Mouse (Mus musculus): ENCODE results near the gene Ttc8. TPM values are rescaled to one million over a fixed set of nuclear protein-coding genes. Genes with fewer than 3 reads are reported as not detected.

Ttc8 gene
- total and polyA plus RNA-seq, 3 experiments: 4.5 to 6.8 (median 4.9) TPM

GRCm38 (mm10) chr12:98905466-98905865 lies 14.9 kb upstream of the Ttc8 start:
- Histone ChIP-seq H3K36me3 (replicated peaks in 1 of 2; ENCODE audit: control insufficient read depth in 1 of 2, insufficient read depth in 1 of 2, low read length in 1 of 2) (no peaks in the 10 kb centered on the region), H3K4me2 (ENCODE audit: insufficient read depth, low read depth, poor library complexity, severe bottlenecking) (no peak overlapping the region), H3K4me1 (ENCODE audit: control insufficient read depth in 1 of 2, insufficient read depth in 2 of 2) (no peaks in the 10 kb centered on the region), H3K27me3 (replicated peaks) (peaks cover under 1% of the 10 kb centered on the region), H3K79me2 (replicated peaks; ENCODE audit: control insufficient read depth, extremely low read depth, insufficient read depth, poor library complexity, severe bottlenecking) (no peaks in the 10 kb centered on the region), H3K9me3 (replicated peaks; ENCODE audit: low read length) (no peaks in the 10 kb centered on the region), H3K4me3 (replicated peaks in 1 of 3; ENCODE audit: low read depth in 2 of 3, low read length in 2 of 3, poor library complexity in 1 of 3) (no peak overlapping the region), H3K9ac (ENCODE audit: insufficient read depth, low read depth) (no peak overlapping the region), H3K27ac (ENCODE audit: insufficient read depth, low read depth) (no peak overlapping the region)
- DNase-seq (ENCODE audit: extremely low read depth): no peak
- in situ Hi-C loops (cut with MboI; ENCODE audit: low pct_ligation_motif_present, low pct_unique_long_range_greater_than_20kb, low sequenced_read_pairs) (no loop called here), dilution Hi-C loops (cut with MboI; ENCODE audit: extremely low pct_ligation_motif_present, extremely low pct_unique_long_range_greater_than_20kb, low sequenced_read_pairs) (no loop called here)
- no peak for TF ChIP-seq PAX5 (IDR thresholded peaks at IDR 0.05; ENCODE audit: low read length)
- no peak for TF ChIP-seq ZNF384 (IDR thresholded peaks at IDR 0.05; ENCODE audit: low read depth, low read length)
- TF ChIP-seq ZC3H11A (IDR thresholded peaks at IDR 0.05; ENCODE audit: low read depth, low read length): no peak
- no peak for TF ChIP-seq RCOR1 (conservative IDR thresholded peaks at IDR 0.05; ENCODE audit: low read depth, low read length)
- TF ChIP-seq CHD2 (IDR thresholded peaks at IDR 0.05; ENCODE audit: low read length): no peak
- no peak for TF ChIP-seq SMC3 (IDR thresholded peaks at IDR 0.05; ENCODE audit: low read depth, low read length)
- no peak for TF ChIP-seq MAX (IDR thresholded peaks at IDR 0.05; ENCODE audit: low read length)
- no peak for TF ChIP-seq CTCF (conservative IDR thresholded peaks at IDR 0.05 in 1 of 2, IDR thresholded peaks at IDR 0.05 in 1 of 2; ENCODE audit: low read depth in 2 of 2, low read length in 2 of 2)
- TF ChIP-seq IRF4 (IDR thresholded peaks at IDR 0.05; ENCODE audit: low read depth, low read length): no peak
- TF ChIP-seq USF2 (conservative IDR thresholded peaks at IDR 0.05; ENCODE audit: low read depth, low read length): no peak
- no peak for TF ChIP-seq TCF12 (IDR thresholded peaks at IDR 0.05; ENCODE audit: low read depth, low read length)
- TF ChIP-seq CHD1 (IDR thresholded peaks at IDR 0.05; ENCODE audit: low read depth, low read length): no peak
- TF ChIP-seq EP300 (IDR thresholded peaks at IDR 0.05; ENCODE audit: low read length): no peak
- TF ChIP-seq NELFE (IDR thresholded peaks at IDR 0.05; ENCODE audit: low read depth, low read length): no peak
- TF ChIP-seq POLR2A (IDR thresholded peaks at IDR 0.05; ENCODE audit: low read depth, low read length): no peak

DNA sequence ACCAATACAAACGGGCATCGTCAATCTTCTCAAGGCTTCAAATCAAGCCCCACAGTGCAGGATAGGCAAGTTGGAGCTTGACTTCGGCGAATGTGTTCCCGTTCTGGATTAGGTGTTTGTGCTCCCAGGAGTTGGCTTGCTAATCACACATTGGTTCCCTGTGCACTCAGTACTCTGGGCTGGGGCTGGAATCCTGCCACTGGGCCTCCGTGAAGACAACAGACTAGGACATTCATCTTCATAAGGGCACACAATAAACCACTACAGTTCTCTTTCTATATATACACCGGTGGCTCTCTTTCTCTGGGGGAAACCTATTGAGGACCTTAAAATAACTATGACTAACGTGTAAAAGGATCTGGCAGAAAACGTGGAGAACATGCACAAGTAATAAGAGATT lies 10.3 kb upstream of the Ttc8 start:
- H3K27me3 ChIP-seq (replicated peaks): no peaks in the 10 kb centered on the region
- no peak overlapping the region for H3K9ac ChIP-seq (ENCODE audit: insufficient read depth, low read depth)
- H3K27ac ChIP-seq (ENCODE audit: insufficient read depth, low read depth): no peak overlapping the region
- dilution Hi-C loops (cut with MboI; ENCODE audit: extremely low pct_ligation_motif_present, extremely low pct_unique_long_range_greater_than_20kb, low sequenced_read_pairs): no loop called here
- H3K9me3 ChIP-seq (replicated peaks; ENCODE audit: low read length): no peaks in the 10 kb centered on the region
- no peaks in the 10 kb centered on the region for H3K36me3 ChIP-seq (replicated peaks in 1 of 2; ENCODE audit: control insufficient read depth in 1 of 2, insufficient read depth in 1 of 2, low read length in 1 of 2)
- H3K4me2 ChIP-seq (ENCODE audit: insufficient read depth, low read depth, poor library complexity, severe bottlenecking): no peak overlapping the region
- H3K4me3 ChIP-seq (replicated peaks in 1 of 3; ENCODE audit: low read depth in 2 of 3, low read length in 2 of 3, poor library complexity in 1 of 3): no peak overlapping the region
- no peaks in the 10 kb centered on the region for H3K4me1 ChIP-seq (ENCODE audit: control insufficient read depth in 1 of 2, insufficient read depth in 2 of 2)
- TF ChIP-seq CHD1 (IDR thresholded peaks at IDR 0.05; ENCODE audit: low read depth, low read length) (no peak), HCFC1 (IDR thresholded peaks at IDR 0.05; ENCODE audit: low read depth, low read length) (no peak), PAX5 (IDR thresholded peaks at IDR 0.05; ENCODE audit: low read length) (no peak)
- in situ Hi-C loops (cut with MboI; ENCODE audit: low pct_ligation_motif_present, low pct_unique_long_range_greater_than_20kb, low sequenced_read_pairs): no loop called here
- no peaks in the 10 kb centered on the region for H3K79me2 ChIP-seq (replicated peaks; ENCODE audit: control insufficient read depth, extremely low read depth, insufficient read depth, poor library complexity, severe bottlenecking)
- DNase-seq (ENCODE audit: extremely low read depth): no peak

GRCm38 (mm10) chr12:98931174-98931573 lies 10.8 kb downstream of the Ttc8 start:
- H3K9me3 ChIP-seq (replicated peaks; ENCODE audit: low read length): peaks cover 4% of the 10 kb centered on the region
- H3K4me1 ChIP-seq (ENCODE audit: control insufficient read depth in 1 of 2, insufficient read depth in 2 of 2): peaks cover 0 to 10% of the 10 kb centered on the region in 2 experiments; a peak in 2 of 4 replicates
- no peaks in the 10 kb centered on the region for H3K27me3 ChIP-seq (replicated peaks)
- H3K4me2 ChIP-seq (ENCODE audit: insufficient read depth, low read depth, poor library complexity, severe bottlenecking): no peak overlapping the region
- H3K27ac ChIP-seq (ENCODE audit: insufficient read depth, low read depth): no peak overlapping the region
- in situ Hi-C loops (cut with MboI; ENCODE audit: low pct_ligation_motif_present, low pct_unique_long_range_greater_than_20kb, low sequenced_read_pairs): no loop called here
- dilution Hi-C loops (cut with MboI; ENCODE audit: extremely low pct_ligation_motif_present, extremely low pct_unique_long_range_greater_than_20kb, low sequenced_read_pairs): no loop called here
- H3K4me3 ChIP-seq (replicated peaks in 1 of 3; ENCODE audit: low read depth in 2 of 3, low read length in 2 of 3, poor library complexity in 1 of 3): no peak overlapping the region
- H3K9ac ChIP-seq (ENCODE audit: insufficient read depth, low read depth): no peak overlapping the region
- no peak for DNase-seq (ENCODE audit: extremely low read depth)
- TF ChIP-seq GABPA (IDR thresholded peaks at IDR 0.05; ENCODE audit: insufficient replicate concordance, low read depth, low read length) (no peak), KAT2A (IDR thresholded peaks at IDR 0.05; ENCODE audit: insufficient replicate concordance, low read length) (no peak), MAFK (IDR thresholded peaks at IDR 0.05; ENCODE audit: insufficient replicate concordance, low read length) (no peak), POLR2A (IDR thresholded peaks at IDR 0.05; ENCODE audit: low read depth, low read length) (no peak), HCFC1 (IDR thresholded peaks at IDR 0.05; ENCODE audit: low read depth, low read length) (no peak), POLR2AphosphoS2 (IDR thresholded peaks at IDR 0.05; ENCODE audit: low read depth, low read length) (no peak), ZC3H11A (IDR thresholded peaks at IDR 0.05; ENCODE audit: low read depth, low read length) (no peak), UBTF (IDR thresholded peaks at IDR 0.05; ENCODE audit: low read depth, low read length) (no peak)
- no peaks in the 10 kb centered on the region for H3K36me3 ChIP-seq (replicated peaks in 1 of 2; ENCODE audit: control insufficient read depth in 1 of 2, insufficient read depth in 1 of 2, low read length in 1 of 2)
- H3K79me2 ChIP-seq (replicated peaks; ENCODE audit: control insufficient read depth, extremely low read depth, insufficient read depth, poor library complexity, severe bottlenecking): no peaks in the 10 kb centered on the region

Data from CH12.LX (cell line).